Mouse (Mus musculus) thymus, postnatal 10 days (tissue): ENCODE data around the gene Zfp947.
"Not testable (repeated sequence)": the region's sequence is repeated elsewhere in the genome, so short reads cannot be mapped to it uniquely, and the experiment has no call there.

ENCODE experiments used
- DNase-seq, 2 experiments: peaks; one replicate each; pipeline ENCODE4 v3.0.0; 2021; ENCODE audit warnings: low spot score in 2 of 2

The Zfp947 gene

DNA sequence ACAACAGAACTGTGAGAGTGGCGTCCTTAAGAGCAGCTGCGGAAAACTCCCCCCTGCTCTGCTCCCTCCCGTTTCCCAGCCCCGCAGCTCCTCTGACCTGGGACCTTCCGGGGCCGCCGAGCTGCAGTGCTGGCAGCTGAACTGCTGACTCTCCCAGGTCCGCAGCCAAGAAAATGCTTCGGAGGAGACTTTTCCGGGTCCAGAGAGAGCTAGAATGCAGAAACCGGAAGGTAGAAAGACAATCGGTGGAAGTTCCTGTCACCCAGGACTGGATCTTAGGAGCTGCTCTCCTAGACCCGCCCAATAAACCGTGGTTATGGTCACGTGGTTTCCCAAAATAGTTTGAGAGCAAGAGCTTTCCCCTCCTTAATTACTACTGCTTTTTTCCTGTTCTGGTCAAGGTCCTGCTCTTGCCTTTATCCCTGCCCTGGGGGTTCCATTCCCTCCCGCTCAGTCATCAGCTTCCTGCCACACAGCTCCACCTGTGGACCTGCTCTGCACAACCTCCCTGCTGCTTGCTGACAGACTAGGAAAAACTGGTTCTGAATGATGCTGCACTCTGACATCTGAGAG, at the start of gene Zfp947:
Gene Zfp947, minus strand, starts transcription at position 469 of the 573 bp plus-strand sequence.
- DNase-seq, result peak; percentile 4 to 9

- not testable (repeated sequence) for DNase-seq
Measured at GRCm38 (mm10) chr17:22165304-22165703, 686 bp downstream of the Zfp947 start.

DNA sequence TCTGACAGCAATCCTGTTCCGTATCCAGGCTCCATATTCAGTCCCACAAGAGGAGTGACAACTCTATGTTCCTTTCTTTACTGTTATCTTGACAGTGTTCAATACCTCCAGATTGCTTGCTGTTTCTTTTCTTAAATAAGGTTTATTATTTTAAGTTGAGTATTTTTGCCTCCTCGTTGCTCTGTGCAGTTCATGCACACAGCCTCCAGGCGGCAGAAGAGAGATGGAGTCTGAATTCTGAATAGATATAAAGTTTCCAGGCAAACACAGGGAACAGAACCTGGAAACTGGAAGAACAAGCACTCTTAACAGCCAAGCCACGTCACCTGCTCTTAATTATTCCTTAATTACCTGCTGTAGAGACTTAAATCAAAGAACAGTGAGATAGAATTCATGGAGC, 12.0 kb downstream of the Zfp947 start:
- DNase-seq, result not testable (repeated sequence)

DNA sequence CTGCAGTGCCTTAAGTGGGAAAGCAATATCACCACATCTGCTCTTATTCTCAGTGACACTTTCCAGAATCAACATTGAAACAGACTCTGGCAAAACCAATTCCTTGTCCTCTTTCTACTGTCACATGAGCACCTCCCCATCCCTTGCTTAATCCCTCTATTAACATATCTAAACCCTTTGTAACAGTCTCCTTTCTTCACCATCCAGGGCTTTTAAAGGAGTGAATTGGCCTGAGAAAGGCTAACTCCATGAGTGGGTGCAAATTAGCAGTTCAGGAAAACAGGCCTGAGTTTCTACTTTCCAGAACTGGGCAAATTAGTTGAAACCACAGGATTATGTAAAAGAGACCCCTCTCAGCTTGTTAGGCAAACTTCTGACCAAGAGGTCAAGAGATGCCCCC, 47.2 kb downstream of the Zfp947 start:
- DNase-seq, result no peak
